Mouse (Mus musculus) E14TG2a.4 (cell line): ENCODE data around the gene Gm884.
A peak's percentile ranks its signal among the peaks of the same experiment; 100 is the strongest.

Experiments used
- H3K27me3 ChIP-seq: 2 replicates; pipeline ENCODE4 v1.6.1; 2014; ENCODE audit warnings: low read length, control low read depth; ENCODE audit not compliant: insufficient read depth
- H3K36me3 ChIP-seq: 2 replicates; pipeline ENCODE4 v1.6.1; 2014; ENCODE audit warnings: low read length, control low read depth; ENCODE audit not compliant: insufficient read depth
- H3K4me1 ChIP-seq: replicated peaks from 2 replicates; pipeline ENCODE4 v1.6.1; 2014; ENCODE audit warnings: low read depth, low read length, control low read depth
- H3K4me3 ChIP-seq: replicated peaks from 2 replicates; pipeline ENCODE4 v1.5.1; 2014; ENCODE audit warnings: mild to moderate bottlenecking, low read length
- H3K9me3 ChIP-seq: 2 replicates; pipeline ENCODE4 v1.6.1; 2014; ENCODE audit warnings: low read length, control low read depth
- CTCF ChIP-seq: conservative IDR thresholded peaks from 2 replicates; pipeline ENCODE4 v1.5.1; 2014; ENCODE audit warnings: low read length
- NANOG ChIP-seq: IDR thresholded peaks from 2 replicates; pipeline ENCODE4 v1.6.1; 2014; ENCODE audit warnings: borderline replicate concordance, low read length, mixed read lengths
- POU5F1 ChIP-seq: IDR thresholded peaks from 2 replicates; pipeline ENCODE4 v1.6.1; 2014; ENCODE audit warnings: low read length, borderline replicate concordance

Gm884 gene

DNA sequence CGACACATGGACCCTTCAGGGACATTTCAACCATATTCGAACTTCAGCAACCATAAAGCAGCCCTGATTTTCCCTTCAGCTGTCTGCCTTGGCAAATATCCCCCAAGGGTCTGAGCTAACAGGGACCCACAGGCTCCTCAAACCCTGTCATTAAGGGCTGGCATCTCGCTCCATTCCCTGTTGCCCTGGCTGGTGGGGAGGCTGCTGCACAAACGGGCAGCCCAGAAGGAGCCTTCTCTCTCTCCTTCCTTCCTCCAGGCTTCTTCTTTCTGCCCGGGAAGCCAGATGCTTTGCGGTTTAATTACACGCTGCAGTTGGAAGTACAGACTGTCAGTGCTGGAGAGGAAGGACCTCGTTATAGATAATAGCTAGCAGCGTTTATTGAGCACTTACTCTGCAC, 22.3 kb upstream of the Gm884 start:
- no peaks in the 10 kb centered on the region for H3K36me3 ChIP-seq
- TF ChIP-seq CTCF = no peak
- TF ChIP-seq POU5F1 = no peak
- no peak for TF ChIP-seq NANOG
- no peaks in the 10 kb centered on the region for H3K9me3 ChIP-seq
- no peak overlapping the region for H3K4me3 ChIP-seq
- peaks cover 38% of the 10 kb centered on the region for H3K27me3 ChIP-seq
- peaks cover 5% of the 10 kb centered on the region for H3K4me1 ChIP-seq

DNA sequence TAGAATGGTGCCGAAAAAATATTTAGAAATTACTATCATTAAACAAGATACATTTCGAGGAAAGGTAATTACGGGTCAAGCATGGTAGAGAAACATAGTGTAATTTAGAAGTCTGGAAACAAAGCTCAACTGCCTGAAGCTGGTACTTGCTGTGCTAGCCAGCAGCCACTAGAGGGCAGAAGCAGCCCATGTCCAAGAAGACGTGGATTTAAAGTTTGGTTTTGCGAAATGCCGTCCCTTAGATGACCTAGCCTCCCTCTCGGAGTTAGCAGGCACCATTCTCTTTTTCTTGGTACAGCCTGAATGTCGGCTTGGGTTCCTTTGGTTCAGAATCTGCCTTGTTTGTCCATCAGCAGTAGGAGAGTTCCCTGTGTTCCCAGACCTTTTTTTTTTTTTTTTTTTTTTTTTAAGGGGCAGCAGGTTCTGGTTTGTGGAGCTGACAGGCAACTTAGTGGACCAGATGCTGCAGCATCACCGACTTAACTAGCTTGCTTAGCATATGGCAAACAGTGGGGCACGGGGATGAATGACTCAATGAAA, 18.5 kb upstream of the Gm884 start:
- Histone ChIP-seq H3K4me1 (no peaks in the 10 kb centered on the region), H3K4me3 (no peak overlapping the region), H3K27me3 (peaks cover 35% of the 10 kb centered on the region), H3K36me3 (no peaks in the 10 kb centered on the region), H3K9me3 (no peaks in the 10 kb centered on the region)
- TF ChIP-seq NANOG = no peak
- peak; percentile 96 for TF ChIP-seq CTCF

DNA sequence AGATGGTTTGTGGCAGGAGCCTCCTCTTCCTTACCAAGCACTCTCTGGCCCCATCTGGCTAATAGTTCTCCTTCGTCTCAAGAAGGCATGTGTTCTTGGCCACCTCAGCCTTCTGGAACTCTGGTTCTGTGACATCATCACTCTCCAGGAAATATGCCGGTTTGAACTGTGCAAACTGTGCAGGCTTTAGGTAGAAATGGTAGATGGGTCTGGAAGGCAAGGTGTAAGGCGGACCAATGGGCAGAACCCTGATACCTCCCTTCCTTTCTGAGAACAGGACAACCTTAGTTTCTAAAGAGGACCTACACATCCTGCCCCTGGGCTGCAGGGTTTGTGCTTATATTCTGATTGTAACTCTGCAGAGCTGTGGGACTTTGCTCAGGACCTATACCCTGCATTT, 17.9 kb upstream of the Gm884 start, which contains the start of gene Lyzl6:
TSS of gene Lyzl6 (minus strand) at position 101 of the 400 bp plus-strand sequence.
- TF ChIP-seq CTCF (no peak), POU5F1 (no peak), NANOG (no peak)

DNA sequence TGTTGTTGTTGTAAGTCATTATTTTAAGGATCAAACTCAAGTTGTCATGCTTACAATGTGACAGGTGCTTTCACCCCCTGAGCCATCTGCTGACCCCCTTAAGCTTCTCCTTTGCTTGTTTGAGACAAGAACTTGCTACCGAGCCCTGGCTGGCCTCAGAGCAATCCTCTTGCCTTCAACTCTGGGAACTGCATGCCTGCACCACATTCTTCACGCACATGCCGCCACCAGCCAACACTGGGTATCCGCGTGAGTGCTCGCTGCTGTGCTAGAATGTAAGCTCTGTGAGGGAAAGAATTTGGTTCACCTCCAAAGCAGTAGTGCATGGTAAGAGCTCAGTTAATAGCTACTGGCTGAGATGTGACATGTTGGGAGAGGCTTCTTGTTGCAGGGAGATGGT, 15.3 kb upstream of the Gm884 start:
- Histone ChIP-seq H3K27me3 (peaks cover 42% of the 10 kb centered on the region), H3K9me3 (peaks cover 7% of the 10 kb centered on the region), H3K4me3 (no peak overlapping the region), H3K4me1 (no peaks in the 10 kb centered on the region), H3K36me3 (no peaks in the 10 kb centered on the region)
- no peak for TF ChIP-seq POU5F1
- no peak for TF ChIP-seq CTCF
- no peak for TF ChIP-seq NANOG

More for the DNA sequence above, 17.9 kb upstream of the Gm884 start, which contains the start of gene Lyzl6:
- H3K4me1 ChIP-seq = no peaks in the 10 kb centered on the region
- peaks cover 41% of the 10 kb centered on the region for H3K27me3 ChIP-seq
- no peak within 1 kb of the TSS for H3K4me3 ChIP-seq
- H3K9me3 ChIP-seq = no peaks in the 10 kb centered on the region
- no peaks in the 10 kb centered on the region for H3K36me3 ChIP-seq

DNA sequence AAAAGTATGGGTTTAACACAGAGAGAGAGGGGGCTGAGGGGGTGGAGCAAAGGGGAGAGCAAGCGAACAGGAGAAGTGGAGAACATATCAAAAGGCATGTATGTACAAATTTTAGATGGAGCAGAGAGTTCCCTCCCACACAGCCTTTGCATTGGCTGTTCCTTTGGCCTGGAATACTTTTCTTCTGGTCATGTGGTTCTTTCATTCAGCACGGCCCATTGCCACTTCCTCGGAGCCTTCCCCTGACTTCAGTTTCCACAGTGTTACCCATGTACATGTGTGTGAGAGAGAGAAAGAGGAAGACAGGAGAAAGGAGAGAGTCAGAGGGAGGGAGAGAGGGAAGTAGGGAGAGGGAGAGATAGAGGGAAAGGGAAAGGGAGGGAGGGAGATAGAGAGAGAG, 14.5 kb upstream of the Gm884 start:
- peaks cover 42% of the 10 kb centered on the region for H3K27me3 ChIP-seq
- TF ChIP-seq NANOG = no peak
- H3K9me3 ChIP-seq = peaks cover 7% of the 10 kb centered on the region
- H3K36me3 ChIP-seq = no peaks in the 10 kb centered on the region
- H3K4me1 ChIP-seq = no peaks in the 10 kb centered on the region
- H3K4me3 ChIP-seq = no peak overlapping the region

DNA sequence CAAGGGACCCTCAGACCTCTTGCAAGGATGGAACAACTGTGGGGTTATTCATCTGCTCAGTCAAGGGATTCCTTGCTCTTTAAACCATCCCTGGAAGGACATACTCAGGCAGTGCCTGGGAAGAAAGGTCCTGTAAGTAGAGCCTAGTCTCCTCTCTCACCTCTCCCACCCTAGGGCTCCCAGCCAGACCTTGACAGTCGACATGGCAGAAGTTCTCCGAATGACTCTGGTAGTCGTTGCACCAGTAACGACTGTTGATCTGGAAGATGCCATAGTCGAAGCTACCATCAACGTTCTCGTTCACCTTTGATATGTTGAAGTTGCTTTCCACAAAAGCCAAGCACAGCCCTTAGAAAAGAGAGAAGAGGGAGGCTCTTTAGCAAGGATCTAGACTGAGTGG, 13.9 kb upstream of the Gm884 start:
- TF ChIP-seq POU5F1 (no peak), NANOG (no peak), CTCF (no peak)
- no peaks in the 10 kb centered on the region for H3K4me1 ChIP-seq
- H3K27me3 ChIP-seq = peaks cover 38% of the 10 kb centered on the region
- H3K36me3 ChIP-seq = no peaks in the 10 kb centered on the region
- no peak overlapping the region for H3K4me3 ChIP-seq
- H3K9me3 ChIP-seq = peaks cover 7% of the 10 kb centered on the region

DNA sequence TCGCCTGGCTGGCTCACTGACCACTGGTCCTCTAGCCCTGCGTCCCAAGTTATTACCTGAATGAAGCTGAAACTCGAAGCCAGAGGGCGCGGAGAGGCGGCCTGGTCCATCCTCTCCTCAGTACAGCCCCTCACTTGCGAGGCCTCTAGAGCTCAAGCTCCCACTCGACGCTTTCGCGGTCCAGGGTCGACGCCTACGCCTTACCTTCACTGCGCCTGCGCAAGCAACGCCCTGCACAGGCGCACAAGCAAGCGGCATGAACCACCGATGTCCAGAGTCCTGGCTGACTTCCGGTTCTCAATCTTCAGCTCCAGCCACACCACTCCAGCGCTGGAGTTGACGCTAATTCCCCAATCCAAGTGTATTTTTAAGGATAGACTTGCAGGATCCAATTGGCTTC, 6.5 kb upstream of the Gm884 start:
- no peak for TF ChIP-seq NANOG
- TF ChIP-seq CTCF = no peak
- TF ChIP-seq POU5F1 = no peak
- peaks cover 24% of the 10 kb centered on the region for H3K27me3 ChIP-seq
- 0 out of 2 replicates have a peak overlapping the region, but pooled peaks have one; percentile 5 for H3K4me3 ChIP-seq
- H3K9me3 ChIP-seq = peaks cover 7% of the 10 kb centered on the region
- no peaks in the 10 kb centered on the region for H3K36me3 ChIP-seq
- peaks cover 3% of the 10 kb centered on the region; the same call in 1 of the 2 replicates for H3K4me1 ChIP-seq

DNA sequence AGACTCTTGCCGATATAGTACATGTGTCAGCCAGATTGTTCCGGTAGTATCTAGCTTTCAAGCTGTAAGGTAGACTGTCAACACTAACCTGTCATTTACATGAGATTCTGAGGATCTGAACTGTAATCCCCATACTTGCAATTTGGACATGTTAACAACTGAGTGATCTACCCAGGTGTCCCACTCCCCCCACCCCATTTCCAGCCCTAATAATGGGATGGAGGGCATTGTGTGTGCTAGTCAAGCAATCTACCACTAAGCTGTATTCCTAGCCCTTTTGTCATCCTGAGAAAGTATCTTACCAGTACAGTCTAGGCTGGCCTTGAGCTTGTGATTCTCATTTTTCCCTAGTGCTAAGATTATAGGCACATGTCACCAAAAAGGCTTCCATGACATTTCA, 10.2 kb downstream of the Gm884 start:
- Histone ChIP-seq H3K4me3 (no peak overlapping the region), H3K4me1 (peaks cover 32% of the 10 kb centered on the region), H3K27me3 (0 out of 2 replicates have a peak, but pooled peaks cover 2% of the 10 kb centered on the region), H3K9me3 (no peaks in the 10 kb centered on the region), H3K36me3 (no peaks in the 10 kb centered on the region)
- TF ChIP-seq NANOG = peak; percentile 66; the same call in 1 of the 2 replicates
- no peak for TF ChIP-seq CTCF

DNA sequence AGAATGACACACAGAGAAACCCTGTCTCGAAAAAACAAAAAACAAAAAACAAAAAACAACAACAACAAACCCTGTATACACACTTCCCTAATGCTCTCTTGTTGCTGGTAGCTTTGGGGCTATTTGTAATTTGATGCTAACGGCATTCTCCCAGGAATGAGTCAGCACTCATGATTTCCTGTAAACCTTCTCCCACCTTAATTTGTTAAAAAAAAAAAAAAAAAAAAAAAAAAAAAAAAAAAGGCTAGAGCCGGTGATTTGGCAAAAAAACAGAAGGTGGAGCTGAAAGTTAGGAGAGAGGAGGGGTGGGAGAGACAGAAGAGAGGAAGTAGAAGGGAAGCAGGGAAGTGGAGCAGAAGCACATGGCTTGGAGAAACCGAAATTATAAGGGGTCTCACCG, 14.3 kb downstream of the Gm884 start:
- Histone ChIP-seq H3K9me3 (no peaks in the 10 kb centered on the region), H3K36me3 (no peaks in the 10 kb centered on the region), H3K27me3 (no peaks in the 10 kb centered on the region), H3K4me3 (no peak overlapping the region), H3K4me1 (peaks cover 39% of the 10 kb centered on the region)
- TF ChIP-seq CTCF (no peak), NANOG (no peak), POU5F1 (no peak)
